Mouse (Mus musculus) heart, adult 2 months (tissue): ENCODE results near the gene Spint4.

Experiments
- CTCF ChIP-seq: fragments of 200-600 bp; IDR thresholded peaks from 2 replicates; pipeline ENCODE4 v1.8.1; 2022; ENCODE audit warnings: antibody characterized with exemption, mild to moderate bottlenecking, moderate library complexity
- EP300 ChIP-seq: fragments of 200-500 bp; IDR thresholded peaks from 2 replicates; pipeline ENCODE4 v1.6.1; 2011; ENCODE audit warnings: low read depth, low read length, control low read depth; ENCODE audit not compliant: insufficient read depth

DNA sequence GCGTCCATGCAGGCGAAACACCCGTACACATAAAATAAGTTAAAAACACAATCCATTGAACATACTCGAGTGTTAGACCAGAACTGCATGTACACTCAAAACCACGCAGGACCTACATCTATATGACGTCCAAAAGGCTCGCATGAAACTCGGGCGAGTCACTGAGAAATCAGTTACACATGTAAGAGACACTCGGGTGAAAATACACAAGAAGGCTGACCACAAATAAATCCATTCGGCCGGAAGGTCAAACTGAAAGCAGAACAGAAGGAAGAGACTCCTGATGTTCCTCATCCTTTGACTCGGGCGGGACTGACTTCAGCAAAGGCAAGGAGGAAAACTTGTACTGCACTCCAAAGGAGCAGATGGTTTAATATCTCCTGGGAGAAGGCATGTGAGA is 7.7 kb downstream of the Spint4 start:
- TF ChIP-seq CTCF (no peak), EP300 (no peak)
